Mouse (Mus musculus) kidney, adult 9 months (tissue): ENCODE data around the gene Rnls.
A peak's percentile ranks its signal among the peaks of the same experiment; 100 is the strongest.

Experiments
- DNase-seq: peaks from one replicate; pipeline ENCODE4 v3.0.0; 2022

Rnls gene

DNA sequence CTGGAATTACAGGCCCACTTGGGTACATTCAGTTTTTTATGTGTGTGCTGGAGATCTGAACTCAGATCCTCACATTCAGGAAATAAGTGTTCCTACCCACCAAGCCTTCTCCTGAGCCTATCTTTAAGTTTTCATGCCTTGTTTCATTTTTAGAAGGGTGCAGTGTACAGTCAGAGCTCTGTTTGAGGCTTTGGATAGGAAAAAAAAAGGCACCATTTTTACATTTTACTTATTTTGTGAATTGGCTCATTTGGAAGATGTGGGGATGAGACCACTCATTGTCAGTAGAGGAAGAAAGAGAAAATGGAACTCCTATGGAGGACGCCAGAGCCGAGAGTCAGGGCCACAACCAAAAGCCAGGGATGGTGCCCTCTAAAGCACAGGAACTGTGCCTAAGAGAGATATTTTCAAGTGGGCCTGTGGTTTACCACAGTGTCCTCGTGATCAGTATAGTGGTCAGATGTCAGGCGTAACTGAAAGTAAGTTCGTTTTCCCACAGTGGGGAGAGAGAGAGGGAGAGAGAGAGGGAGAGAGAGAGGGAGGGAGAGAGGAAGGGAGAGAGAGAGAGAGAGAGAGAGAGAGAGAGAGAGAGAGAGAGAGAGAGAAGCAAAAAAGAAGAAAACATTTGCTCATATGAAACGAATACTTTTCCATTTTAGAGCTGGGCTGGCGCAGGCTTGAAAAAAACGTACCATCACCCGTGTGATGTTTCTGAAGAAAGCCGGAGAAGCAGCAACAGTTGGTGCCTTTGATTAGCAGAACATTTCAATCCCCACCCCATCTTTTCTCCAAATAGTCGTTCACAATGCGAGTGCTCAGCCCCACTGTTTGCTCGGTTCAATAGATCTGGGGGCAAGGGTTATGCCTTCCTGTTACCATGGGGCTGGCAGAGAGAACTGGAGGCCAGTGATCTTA, 290.7 kb downstream of the Rnls start:
- DNase-seq: peak; percentile 38

DNA sequence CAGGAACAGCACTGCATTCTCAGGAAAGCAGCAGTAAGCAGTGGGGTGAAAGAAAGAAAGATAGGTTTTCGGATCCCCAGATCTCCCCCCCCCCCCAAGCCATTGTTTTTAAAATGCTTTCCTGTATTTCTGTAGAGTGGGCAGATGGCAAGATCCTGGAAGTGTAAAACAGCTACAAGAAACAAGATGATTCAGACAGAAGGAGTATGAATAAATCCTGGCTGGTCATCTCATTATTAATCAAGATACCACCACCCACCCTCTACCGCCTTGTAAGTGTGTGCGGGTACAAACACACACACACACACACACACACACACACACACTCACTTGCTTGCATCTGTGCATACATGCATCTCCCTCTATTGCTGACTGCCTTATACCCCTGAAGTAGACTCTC, 291.5 kb downstream of the Rnls start:
- DNase-seq: no peak

DNA sequence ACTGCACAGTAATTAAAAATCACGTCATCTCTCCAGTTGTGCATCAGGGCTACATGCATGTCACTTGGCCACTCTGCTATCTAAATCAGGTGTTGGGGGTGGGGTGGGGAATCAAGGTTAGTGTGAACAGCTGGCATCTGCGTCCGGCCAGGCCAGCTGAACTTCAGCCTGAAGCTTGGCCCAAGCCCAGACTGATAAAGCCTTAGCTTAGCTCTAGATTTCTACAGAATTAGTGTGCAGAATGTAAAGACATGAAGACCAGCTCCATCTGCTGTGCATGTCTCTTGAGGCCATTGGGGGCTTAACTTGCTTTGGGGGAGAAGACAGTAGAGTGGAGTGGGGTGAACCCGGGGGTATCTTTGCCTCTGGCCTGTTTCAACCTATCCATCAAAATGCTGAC, 292.1 kb downstream of the Rnls start:
- no peak for DNase-seq

DNA sequence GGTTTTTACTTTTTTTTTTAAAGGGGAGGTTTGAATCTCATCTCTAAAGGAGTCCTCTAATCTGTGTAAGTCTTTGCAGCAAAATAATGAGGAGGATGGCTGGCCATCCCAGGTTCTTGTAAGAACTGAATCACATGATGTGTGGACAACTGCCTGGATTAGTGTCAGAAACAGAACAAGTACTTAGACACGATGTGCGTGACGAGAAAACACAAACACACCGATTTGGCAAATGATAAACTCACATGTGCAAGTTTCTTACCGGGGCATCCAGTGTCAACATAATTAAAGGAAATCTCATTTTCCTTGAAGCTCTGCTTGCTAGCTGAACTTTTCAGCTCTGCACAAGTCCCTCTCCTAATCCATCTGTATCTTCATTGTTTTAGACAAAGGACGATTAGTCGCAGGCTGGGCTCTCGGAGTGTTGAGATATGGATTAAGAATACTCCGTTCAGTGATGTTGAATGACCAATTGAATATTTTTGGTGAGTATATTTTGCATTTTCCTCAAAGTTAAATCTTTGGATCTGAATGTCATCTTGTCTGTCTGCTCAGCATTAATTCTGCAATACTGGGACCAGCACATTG, 292.8 kb downstream of the Rnls start:
- no peak for DNase-seq

DNA sequence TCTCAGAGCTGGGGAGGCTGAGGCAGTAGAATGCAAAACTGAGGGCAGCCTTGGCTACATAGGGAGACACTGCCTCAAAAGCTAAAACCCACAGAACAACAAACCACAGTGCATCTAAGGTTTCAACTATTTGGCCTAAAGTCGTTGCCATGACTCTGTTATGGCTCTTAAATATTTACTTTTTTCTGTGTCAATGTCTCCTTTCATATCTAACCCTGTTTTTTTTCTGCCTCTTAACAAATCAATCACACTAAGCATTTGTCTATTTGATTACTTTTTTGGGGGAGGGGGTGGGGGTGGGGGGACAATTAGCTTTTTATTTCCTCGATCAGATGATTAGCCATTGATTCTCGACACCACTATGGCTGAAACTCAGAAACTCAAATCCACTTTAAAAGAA, 294.4 kb downstream of the Rnls start:
- no peak for DNase-seq

DNA sequence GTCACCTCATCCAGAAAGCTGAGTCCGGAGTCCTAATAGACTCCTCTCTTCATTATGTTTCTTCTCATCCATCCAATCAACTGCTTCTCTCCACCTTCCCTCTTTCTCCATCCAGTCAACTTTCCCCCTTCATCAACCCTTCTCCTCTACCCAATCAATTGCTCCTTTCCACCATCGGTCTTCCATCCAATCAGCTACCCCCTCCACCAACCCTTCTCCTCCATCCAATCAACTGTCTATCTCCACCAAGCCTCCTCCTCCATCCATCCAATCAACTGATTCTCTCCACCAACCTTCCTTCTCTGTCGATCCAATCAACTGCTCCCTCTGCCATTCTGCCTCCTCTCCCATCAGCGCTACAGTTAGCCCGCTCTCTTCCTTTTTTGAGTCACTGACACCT, 295.5 kb downstream of the Rnls start:
- no peak for DNase-seq

DNA sequence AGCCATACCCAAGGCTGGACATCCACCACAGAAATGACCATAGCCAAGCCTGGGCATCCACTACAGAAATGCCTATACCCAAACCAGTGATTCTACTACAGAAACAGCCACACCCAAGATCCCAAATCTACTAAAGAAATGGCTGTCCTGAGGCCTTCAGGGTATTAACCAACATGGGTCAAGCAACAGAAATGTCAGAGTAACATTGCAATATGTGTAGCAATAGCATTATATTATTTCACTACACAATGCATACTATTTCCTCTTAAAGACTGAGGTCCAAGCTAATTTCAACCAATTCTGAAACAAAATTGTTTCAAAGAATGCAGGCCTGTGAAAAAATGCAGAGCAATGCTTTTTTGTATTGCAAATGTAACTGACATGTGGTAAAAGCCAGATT, 299.5 kb downstream of the Rnls start:
- no peak for DNase-seq

DNA sequence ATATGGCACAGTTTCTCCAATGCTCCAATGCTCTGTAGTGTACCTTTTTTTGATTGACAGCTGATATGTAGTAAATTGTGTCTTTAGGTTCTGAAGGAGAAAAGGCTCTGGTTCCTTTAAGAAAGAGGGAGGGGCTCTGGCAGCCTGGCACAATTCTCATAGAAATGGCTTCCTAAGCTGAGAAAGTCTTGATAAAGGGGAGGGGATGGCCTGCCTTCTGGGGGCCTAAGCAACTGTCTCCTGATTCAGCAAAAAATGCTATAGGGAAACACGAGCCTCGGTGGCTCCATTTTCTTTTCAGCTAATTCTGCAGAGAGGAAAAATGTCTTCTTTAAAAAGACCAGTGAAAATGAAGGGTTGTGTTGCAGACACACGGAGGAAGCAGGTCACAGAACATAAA, 300.8 kb downstream of the Rnls start:
- DNase-seq: no peak

DNA sequence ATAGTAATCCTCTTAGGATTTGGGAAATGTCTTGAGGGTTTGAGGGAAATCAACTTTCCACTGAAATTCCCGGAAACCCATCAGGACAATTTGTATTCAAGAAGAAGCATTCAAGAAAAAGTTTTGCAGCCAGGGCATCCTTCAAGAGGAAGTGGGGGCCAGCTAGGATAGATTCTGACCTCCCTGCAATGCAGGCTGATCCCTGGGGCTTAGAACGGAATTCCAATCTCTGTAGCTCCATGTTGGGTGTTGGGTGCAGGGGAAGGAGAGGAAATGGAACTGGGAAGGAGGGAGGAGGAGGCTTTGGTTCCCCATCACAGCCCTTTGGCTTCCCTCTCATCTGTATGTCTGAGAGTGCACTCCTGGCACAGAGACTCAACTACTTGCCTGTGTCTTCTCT, 303.2 kb downstream of the Rnls start:
- DNase-seq: peak; percentile 15

DNA sequence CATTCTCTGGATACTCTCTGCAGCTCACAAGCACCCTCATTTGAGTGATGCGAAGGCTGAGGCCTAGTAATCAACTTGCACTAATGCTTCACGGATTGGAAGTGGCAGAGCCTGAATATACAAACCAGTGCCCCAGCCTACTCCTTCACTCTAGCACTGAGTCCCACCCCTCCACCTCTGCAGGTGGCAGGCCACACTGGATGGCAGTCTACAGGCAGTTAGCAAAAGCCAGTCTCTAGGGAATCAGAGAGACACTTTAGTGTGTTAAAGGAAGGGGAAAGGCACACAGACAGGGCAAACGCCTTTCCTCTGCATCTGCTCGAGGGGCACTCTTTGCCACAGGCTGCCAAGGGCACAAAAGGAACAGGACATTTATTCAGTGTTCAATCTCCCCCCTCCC, 304.1 kb downstream of the Rnls start:
- DNase-seq: no peak
